Mouse (Mus musculus): Measurements from ENCODE around the gene Dnaaf5. TPM values are rescaled to one million over a fixed set of nuclear protein-coding genes. Genes with fewer than 3 reads are reported as not detected.

Dnaaf5 gene
- polyA plus RNA-seq, 1 experiment from 2014 or later = 5.8 TPM

GRCm38 (mm10) chr5:139199995-139200769 lies 50.2 kb downstream of the Dnaaf5 start, which contains the start of gene Sun1:
Gene Sun1 (plus strand): TSS chr5:139200637.
- 2% methylated on average over 64 of the region's 64 CpGs for WGBS
- ATAC-seq (ENCODE audit: extremely low read depth, insufficient number of reproducible peaks, low FRiP score, low TSS enrichment) = peak; percentile 95
- 0 out of 2 replicates have a peak, but pooled peaks cover 3% of the 10 kb centered on the region for H3K36me3 ChIP-seq

GRCm38 (mm10) chr5:139200770-139201569 lies 50.9 kb downstream of the Dnaaf5 start:
- Histone ChIP-seq H3K27ac (replicated peaks) (peak overlapping the region; percentile 61), H3K4me3 (peak overlapping the region; percentile 97), H3K4me2 (peak overlapping the region; percentile 91), H3K4me1 (peaks cover 38% of the 10 kb centered on the region), H3K27me3 (replicated peaks) (no peaks in the 10 kb centered on the region), H3K36me3 (0 out of 2 replicates have a peak, but pooled peaks cover 3% of the 10 kb centered on the region), H3K9ac (peak overlapping the region; percentile 91), H3K9me3 (no peaks in the 10 kb centered on the region)
- WGBS = 1% methylated on average over 57 of the region's 57 CpGs
- no peak for ATAC-seq (ENCODE audit: extremely low read depth, insufficient number of reproducible peaks, low FRiP score, low TSS enrichment)

More at GRCm38 (mm10) chr5:139199995-139200769, 50.2 kb downstream of the Dnaaf5 start, which contains the start of gene Sun1:
- Histone ChIP-seq H3K27ac (replicated peaks) (peak within 1 kb of the TSS; percentile 88), H3K4me2 (peak within 1 kb of the TSS; percentile 91), H3K9ac (peak within 1 kb of the TSS; percentile 91), H3K4me1 (peaks cover 37% of the 10 kb centered on the region), H3K27me3 (replicated peaks) (no peaks in the 10 kb centered on the region), H3K4me3 (peak within 1 kb of the TSS; percentile 97), H3K9me3 (no peaks in the 10 kb centered on the region)

GRCm38 (mm10) chr5:139202127-139202526 lies 52.1 kb downstream of the Dnaaf5 start:
- peak overlapping the region; percentile 91 for H3K4me2 ChIP-seq
- H3K9me3 ChIP-seq = no peaks in the 10 kb centered on the region
- H3K36me3 ChIP-seq = 0 out of 2 replicates have a peak, but pooled peaks cover 3% of the 10 kb centered on the region
- peak overlapping the region; percentile 91 for H3K9ac ChIP-seq
- WGBS = 83% methylated on average over 11 of the region's 11 CpGs
- no peak for ATAC-seq (ENCODE audit: extremely low read depth, insufficient number of reproducible peaks, low FRiP score, low TSS enrichment)
- H3K27ac ChIP-seq (replicated peaks) = no peak overlapping the region
- H3K4me3 ChIP-seq = peak overlapping the region; percentile 97
- H3K4me1 ChIP-seq = peaks cover 39% of the 10 kb centered on the region
- H3K27me3 ChIP-seq (replicated peaks) = no peaks in the 10 kb centered on the region

DNA sequence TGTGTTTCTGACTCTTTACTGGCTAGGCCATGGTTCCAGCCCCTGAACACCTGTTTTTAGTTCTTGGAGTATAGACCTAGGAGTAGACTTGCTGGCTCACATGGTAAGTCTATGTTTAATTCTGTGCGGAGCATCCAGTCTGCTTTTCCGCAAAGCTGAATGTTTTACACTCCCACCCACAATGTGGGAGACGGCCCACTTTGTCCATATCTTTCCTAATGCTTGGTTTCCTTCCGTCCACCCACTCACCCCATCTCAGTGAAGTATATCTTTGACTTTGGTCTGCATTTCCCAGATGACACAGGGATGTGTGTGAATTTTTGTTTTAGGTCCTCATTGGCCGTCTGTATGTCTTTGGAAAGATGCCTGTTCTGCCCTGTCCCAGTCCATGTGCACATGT lies 53.3 kb downstream of the Dnaaf5 start:
- Histone ChIP-seq H3K36me3 (0 out of 2 replicates have a peak, but pooled peaks cover 3% of the 10 kb centered on the region), H3K9me3 (no peaks in the 10 kb centered on the region), H3K4me3 (no peak overlapping the region), H3K4me2 (no peak overlapping the region), H3K9ac (no peak overlapping the region), H3K4me1 (peaks cover 32% of the 10 kb centered on the region), H3K27ac (replicated peaks) (no peak overlapping the region), H3K27me3 (replicated peaks) (no peaks in the 10 kb centered on the region)
- ATAC-seq (ENCODE audit: extremely low read depth, insufficient number of reproducible peaks, low FRiP score, low TSS enrichment) = no peak
- WGBS = 73% methylated on average over 5 of the region's 5 CpGs

- ATAC-seq (ENCODE audit: extremely low read depth, insufficient number of reproducible peaks, low FRiP score, low TSS enrichment) = no peak
- Histone ChIP-seq H3K9ac (no peak overlapping the region), H3K27ac (replicated peaks) (no peak overlapping the region), H3K4me3 (no peak overlapping the region), H3K9me3 (no peaks in the 10 kb centered on the region), H3K36me3 (peaks cover 25% of the 10 kb centered on the region), H3K27me3 (replicated peaks) (no peaks in the 10 kb centered on the region), H3K4me2 (no peak overlapping the region), H3K4me1 (peaks cover 26% of the 10 kb centered on the region)
- 81% methylated on average over 4 of the region's 4 CpGs for WGBS
These were observed 56.1 kb downstream of the Dnaaf5 start for GRCm38 (mm10) chr5:139206081-139206480.

DNA sequence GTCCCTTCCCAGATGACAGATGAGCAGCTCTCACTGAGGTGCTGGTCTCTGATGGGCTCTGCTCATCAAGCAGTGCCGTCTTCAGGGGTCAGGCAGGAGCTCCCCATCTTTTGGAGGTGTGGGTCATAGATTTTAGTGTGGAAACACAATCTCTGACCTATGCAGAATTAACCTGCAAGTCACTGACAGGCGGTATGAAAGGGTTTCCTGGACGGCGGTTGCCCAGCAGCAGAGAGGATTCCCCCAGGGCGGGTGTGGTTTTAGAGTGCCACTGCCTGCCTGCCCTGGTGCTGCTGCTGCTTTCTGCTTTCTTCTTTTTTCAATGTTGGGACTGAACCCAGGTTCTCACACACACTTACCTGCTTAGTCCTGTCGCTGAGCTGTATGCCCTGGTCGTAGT lies 56.5 kb downstream of the Dnaaf5 start:
- 74% methylated on average over 7 of the region's 7 CpGs for WGBS
- Histone ChIP-seq H3K9ac (no peak overlapping the region), H3K4me1 (peaks cover 21% of the 10 kb centered on the region), H3K27ac (replicated peaks) (no peak overlapping the region), H3K27me3 (replicated peaks) (no peaks in the 10 kb centered on the region), H3K36me3 (peaks cover 25% of the 10 kb centered on the region), H3K4me2 (no peak overlapping the region), H3K4me3 (no peak overlapping the region), H3K9me3 (no peaks in the 10 kb centered on the region)
- ATAC-seq (ENCODE audit: extremely low read depth, insufficient number of reproducible peaks, low FRiP score, low TSS enrichment) = no peak

DNA sequence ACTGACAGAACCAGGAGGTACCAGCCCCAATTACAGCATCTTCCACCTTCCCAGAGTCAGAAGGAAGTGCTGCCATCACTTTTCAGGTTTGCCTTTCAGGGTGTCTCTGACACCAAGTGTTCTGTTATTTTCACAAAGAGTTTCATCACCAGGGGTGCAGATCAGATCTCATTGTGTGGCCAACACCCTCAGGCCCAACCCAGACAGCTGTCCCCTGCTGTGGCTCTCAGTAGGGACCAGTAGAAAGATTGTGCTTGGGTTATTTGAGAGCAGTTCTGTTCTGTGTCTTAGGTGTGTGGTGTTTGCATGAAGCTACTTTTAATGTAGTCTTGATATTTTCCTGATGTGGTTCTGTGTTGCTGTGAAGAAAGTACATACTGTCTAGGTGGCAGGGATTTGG lies 58.2 kb downstream of the Dnaaf5 start:
- no peaks in the 10 kb centered on the region for H3K9me3 ChIP-seq
- ATAC-seq (ENCODE audit: extremely low read depth, insufficient number of reproducible peaks, low FRiP score, low TSS enrichment) = no peak
- H3K4me1 ChIP-seq = peaks cover 17% of the 10 kb centered on the region
- no peak overlapping the region for H3K9ac ChIP-seq
- peaks cover 30% of the 10 kb centered on the region for H3K36me3 ChIP-seq
- no peak overlapping the region for H3K4me3 ChIP-seq
- H3K27me3 ChIP-seq (replicated peaks) = no peaks in the 10 kb centered on the region
- H3K4me2 ChIP-seq = no peak overlapping the region
- no peak overlapping the region for H3K27ac ChIP-seq (replicated peaks)

DNA sequence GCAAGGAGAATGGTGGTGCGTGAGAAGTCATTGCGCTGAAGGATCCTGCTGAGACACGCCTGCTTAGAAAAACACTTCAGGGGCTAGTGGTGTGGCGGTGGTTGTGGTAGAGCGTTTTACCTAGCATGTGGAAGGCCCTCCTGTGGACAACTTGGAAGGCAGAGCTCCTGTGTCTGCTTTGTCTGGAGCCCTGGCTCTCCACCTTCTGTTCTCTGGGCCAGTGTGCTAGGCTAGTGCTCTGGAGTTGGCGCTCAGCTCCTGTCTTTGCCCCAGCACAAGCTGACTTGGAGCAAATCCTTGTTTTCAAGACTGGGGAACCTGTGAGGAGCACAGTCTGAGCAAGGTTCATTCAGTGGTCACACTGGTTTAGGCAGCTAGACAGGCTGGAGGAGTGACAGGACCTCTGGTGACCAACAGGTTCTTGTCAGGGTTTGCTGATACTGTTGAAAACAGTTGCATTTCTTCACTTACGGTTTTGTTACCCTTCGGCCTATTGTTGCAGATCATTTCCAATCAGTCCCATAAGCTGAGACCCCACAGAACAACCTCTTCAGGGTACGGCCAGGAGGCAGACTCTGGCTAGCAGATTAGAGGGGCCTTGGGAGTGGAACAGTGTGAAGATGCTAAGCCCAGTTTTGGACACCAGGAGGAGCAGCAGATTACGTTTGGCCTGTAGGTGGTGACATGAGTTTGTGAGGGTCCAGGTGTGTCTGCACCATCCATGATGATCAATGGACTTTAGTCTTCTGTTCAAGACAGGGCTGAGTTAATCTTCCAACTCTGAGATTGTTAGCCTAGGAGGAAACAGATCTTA lies 59.1 kb downstream of the Dnaaf5 start:
- Histone ChIP-seq H3K9ac (no peak overlapping the region), H3K27me3 (replicated peaks) (no peaks in the 10 kb centered on the region), H3K4me3 (no peak overlapping the region), H3K4me1 (peaks cover 17% of the 10 kb centered on the region), H3K9me3 (no peaks in the 10 kb centered on the region), H3K27ac (replicated peaks) (no peak overlapping the region), H3K4me2 (no peak overlapping the region), H3K36me3 (peaks cover 27% of the 10 kb centered on the region)
- no peak for ATAC-seq (ENCODE audit: extremely low read depth, insufficient number of reproducible peaks, low FRiP score, low TSS enrichment)
- WGBS = 84% methylated on average over 10 of the region's 10 CpGs

GRCm38 (mm10) chr5:139209685-139210026 lies 59.6 kb downstream of the Dnaaf5 start:
- WGBS = 92% methylated on average over 7 of the region's 7 CpGs
- H3K4me2 ChIP-seq = no peak overlapping the region
- no peak for ATAC-seq (ENCODE audit: extremely low read depth, insufficient number of reproducible peaks, low FRiP score, low TSS enrichment)

DNA sequence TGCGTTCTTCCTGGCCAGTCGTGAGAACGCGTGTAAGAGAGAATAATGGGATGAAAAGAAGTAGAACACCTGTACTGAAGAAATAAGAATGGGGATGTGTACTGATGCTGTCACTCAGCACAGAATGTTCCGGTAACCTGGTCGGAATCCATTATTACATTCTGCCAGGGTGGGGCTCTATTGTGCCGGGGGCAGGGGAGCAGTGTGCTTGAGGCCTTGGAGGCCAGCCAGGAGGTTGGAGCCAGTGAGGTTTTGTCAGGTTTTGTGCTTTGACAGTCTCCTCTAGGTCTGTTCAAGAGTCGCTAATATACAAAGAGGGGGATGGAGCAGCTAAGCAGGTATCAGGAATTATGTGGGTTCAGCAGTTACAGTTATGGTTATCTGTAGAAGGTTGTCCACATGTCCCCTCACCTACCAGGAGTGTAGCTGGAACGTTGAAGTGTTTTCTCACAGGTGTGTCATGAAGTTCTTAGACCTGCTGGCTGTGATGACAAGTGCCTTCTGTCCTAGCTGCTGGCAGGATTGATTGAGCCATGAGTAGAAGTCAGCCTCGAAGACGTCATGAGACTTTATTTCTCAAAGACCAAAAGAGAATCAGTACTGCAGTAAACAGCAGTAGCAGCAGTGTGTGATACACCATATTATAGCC lies 61.8 kb downstream of the Dnaaf5 start:
- no peak overlapping the region for H3K4me3 ChIP-seq
- no peak overlapping the region for H3K27ac ChIP-seq (replicated peaks)
- WGBS = 83% methylated on average over 11 of the region's 11 CpGs
- H3K27me3 ChIP-seq (replicated peaks) = no peaks in the 10 kb centered on the region
- no peak overlapping the region for H3K9ac ChIP-seq
- no peaks in the 10 kb centered on the region for H3K9me3 ChIP-seq
- peaks cover 14% of the 10 kb centered on the region for H3K4me1 ChIP-seq
- ATAC-seq (ENCODE audit: extremely low read depth, insufficient number of reproducible peaks, low FRiP score, low TSS enrichment) = no peak
- peaks cover 47% of the 10 kb centered on the region for H3K36me3 ChIP-seq
- no peak overlapping the region for H3K4me2 ChIP-seq

More at GRCm38 (mm10) chr5:139209685-139210026, 59.6 kb downstream of the Dnaaf5 start:
- Histone ChIP-seq H3K27ac (replicated peaks) (no peak overlapping the region), H3K4me3 (no peak overlapping the region), H3K4me1 (peaks cover 17% of the 10 kb centered on the region), H3K9me3 (no peaks in the 10 kb centered on the region), H3K27me3 (replicated peaks) (no peaks in the 10 kb centered on the region), H3K36me3 (peaks cover 27% of the 10 kb centered on the region), H3K9ac (no peak overlapping the region)
